Mouse (Mus musculus): ENCODE results near the gene Gga3. TPM values are rescaled to one million over a fixed set of nuclear protein-coding genes. Genes with fewer than 3 reads are reported as not detected.
"Not testable (repeated sequence)": the region's sequence is repeated elsewhere in the genome, so short reads cannot be mapped to it uniquely, and the experiment has no call there.

Gga3 gene
- total RNA-seq (2021) = 10 to 100 TPM; 57.0 to 69.8 TPM
- long read RNA-seq, experiment 1, partial matches to known transcripts = 4 of 15 reads
- long read RNA-seq, experiment 1, other reads (novel, unspliced or antisense) = 8 of 15 reads
- long read RNA-seq, experiment 2, partial matches to known transcripts = 7 of 21 reads
- long read RNA-seq, experiment 2, other reads (novel, unspliced or antisense) = 11 of 21 reads

GRCm38 (mm10) chr11:115603476-115604303 lies at the start of gene Gga3, which contains the start of gene Mrps7:
TSS of gene Gga3 (minus strand) at chr11:115604051.
TSS of gene Mrps7 (plus strand) at chr11:115603925.
- peak; percentile 89 to 92 for DNase-seq (ENCODE audit: low spot score in 2 of 2)

GRCm38 (mm10) chr11:115653194-115653593 lies 49.3 kb upstream of the Gga3 start:
- no peak for DNase-seq (ENCODE audit: low spot score in 2 of 2)

DNA sequence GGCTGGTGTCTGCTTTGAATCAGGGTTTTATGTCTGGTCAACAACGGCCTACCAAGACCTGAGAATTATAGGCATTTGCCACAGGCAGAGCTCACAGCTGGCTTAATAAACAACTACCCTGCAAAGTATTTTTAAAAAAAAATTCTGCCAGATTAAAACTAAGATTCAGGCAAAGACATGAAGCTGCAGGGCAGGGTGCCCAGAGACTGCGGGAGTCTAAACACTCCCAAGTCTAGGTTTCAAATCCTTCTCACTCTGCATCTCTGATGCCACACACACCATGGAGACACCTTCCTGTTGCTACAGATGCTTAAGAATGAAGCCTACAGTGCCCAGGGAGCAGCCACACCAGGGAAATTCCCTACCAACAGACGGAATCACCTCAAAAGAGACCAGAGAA lies 47.8 kb upstream of the Gga3 start:
- no peak for DNase-seq (ENCODE audit: low spot score in 2 of 2)

DNA sequence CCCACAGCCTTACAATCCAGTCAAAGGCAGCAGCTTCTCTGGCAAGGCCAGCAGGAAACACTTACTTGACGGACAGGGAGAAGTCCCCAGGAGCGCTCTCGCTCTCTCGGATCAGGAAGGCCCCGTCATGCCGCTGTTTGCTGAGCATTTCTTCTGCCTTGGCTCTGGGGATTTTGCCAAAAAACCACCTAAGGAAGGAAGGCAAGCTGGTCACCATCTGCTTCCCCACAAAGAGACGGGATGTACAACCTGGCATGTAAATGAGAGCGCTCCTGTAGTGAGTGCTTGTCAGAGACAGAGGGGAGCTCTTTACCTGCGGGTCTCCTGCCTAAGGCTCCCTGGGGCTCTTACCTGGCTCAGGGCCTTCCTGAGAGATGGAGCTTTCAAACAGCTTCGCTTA lies 45.9 kb upstream of the Gga3 start:
- no peak for DNase-seq (ENCODE audit: low spot score in 2 of 2)

DNA sequence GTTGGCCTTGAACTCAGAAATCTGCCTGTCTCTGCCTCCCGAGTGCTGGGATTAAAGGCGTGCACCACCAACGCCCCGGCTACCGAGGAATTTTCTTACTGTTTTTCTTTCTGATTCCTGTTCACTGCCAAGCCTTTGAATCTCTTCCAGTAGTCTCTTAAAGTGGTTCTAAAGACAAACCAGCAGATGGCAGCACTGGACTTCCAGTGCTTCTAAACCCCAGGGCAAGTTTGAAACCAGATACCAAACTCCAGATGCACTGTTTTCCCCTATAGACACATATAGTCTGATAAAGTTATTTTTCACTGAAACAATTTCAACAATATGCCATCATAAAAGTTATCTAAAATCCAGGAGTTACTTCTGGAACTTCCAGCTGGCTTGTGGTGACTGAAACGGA lies 43.6 kb upstream of the Gga3 start:
- peak; percentile 37 to 75 for DNase-seq (ENCODE audit: low spot score in 2 of 2)

GRCm38 (mm10) chr11:115646439-115646838 lies 42.6 kb upstream of the Gga3 start:
- DNase-seq (ENCODE audit: low spot score in 2 of 2) = no peak

DNA sequence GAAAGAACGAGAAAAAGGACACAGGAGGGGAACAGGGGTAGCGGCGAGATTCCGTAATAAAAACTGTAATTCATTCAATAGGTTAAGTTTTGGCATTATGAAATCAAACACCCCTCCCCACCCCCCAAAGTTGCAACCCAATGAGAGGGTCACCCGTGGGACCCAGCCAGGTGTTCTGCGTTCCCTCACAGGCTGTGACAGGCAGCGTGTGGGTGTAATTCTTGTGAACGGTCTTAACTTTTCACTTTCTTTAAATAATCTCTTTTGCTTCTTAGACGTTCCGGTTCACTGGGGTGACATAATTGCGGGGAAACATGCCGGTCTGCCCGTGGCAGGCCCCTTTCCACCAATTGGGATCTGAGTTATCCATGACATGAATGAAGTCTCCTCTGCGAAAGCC lies 41.6 kb upstream of the Gga3 start:
- DNase-seq (ENCODE audit: low spot score in 2 of 2) = not testable (repeated sequence)

DNA sequence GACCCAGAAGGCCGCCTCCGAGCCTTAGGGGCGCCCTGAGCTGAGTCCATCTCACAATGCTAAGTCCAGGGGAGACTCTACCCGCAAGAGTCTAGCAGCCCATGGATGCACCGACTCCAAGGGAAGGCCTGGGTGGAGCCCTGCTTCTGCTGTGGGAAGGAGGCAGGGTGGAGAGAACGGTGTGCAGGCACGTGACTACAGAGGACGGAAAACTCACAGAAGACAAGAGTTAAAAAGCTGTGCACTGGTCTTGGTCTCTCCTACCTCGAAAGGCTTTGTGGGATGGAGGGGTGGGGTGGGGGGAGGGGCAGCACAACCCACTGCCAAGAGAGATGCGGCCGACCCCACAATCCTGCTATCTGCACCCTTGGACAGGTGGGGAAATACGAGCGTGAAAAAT lies 40.5 kb upstream of the Gga3 start:
- DNase-seq (ENCODE audit: low spot score in 2 of 2) = no peak

DNA sequence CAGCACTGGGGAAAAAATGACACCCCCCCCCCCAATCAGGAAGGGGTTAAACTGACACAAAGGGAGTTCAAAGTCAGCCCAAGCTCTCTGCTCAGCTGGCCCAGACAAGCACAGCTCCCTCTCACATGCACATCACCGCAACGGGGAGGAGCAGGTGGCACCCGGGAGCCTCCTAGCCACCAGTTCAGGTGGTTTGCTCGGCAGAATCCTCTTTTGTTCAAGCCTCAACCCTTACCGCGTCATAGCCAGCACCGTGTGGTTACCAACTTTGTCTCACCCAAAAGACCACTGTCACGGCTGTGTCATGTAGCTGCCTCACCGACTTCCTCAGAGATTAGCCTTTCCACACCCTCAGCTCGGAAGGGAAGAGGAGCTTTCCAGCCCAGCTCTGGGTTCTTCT lies 39.4 kb upstream of the Gga3 start:
- no peak for DNase-seq (ENCODE audit: low spot score in 2 of 2)

DNA sequence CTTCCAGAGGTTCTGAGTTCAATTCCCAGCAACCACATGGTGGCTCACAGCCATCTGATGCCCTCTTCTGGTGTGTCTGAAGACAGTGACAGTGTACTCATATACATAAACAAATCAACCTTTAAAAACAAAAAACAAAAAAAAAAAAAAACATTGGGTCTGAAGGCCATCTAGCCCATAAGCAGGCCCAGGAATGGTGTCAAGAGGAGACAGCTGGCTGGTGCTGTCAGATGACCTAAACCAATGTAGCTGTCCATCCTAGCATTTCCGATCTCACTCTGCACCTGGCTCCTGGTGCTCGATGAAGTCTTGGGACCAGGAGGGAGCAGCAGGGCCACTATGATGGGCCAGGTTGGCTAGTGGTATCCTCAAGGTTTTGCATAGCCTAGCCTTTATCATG lies 38.9 kb upstream of the Gga3 start:
- DNase-seq (ENCODE audit: low spot score in 2 of 2) = no peak

DNA sequence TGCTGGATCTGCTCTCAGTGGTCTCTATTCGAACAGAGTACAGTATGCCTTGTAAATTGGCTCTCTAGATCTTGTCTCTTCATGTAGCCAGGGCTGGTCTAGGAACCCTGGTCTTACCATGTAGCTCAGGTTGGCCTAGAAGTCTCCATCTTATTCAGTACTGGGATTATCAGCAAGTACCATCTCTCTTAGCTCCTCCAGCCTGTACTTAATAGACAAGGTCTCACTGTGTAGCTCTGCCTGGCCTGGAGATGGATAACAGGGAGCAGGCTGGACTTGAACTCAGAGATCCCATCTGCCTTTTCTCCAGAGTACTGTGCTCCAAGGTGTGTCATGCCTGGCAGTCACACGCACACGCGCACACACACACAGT lies 37.8 kb upstream of the Gga3 start:
- DNase-seq (ENCODE audit: low spot score in 2 of 2) = no peak

DNA sequence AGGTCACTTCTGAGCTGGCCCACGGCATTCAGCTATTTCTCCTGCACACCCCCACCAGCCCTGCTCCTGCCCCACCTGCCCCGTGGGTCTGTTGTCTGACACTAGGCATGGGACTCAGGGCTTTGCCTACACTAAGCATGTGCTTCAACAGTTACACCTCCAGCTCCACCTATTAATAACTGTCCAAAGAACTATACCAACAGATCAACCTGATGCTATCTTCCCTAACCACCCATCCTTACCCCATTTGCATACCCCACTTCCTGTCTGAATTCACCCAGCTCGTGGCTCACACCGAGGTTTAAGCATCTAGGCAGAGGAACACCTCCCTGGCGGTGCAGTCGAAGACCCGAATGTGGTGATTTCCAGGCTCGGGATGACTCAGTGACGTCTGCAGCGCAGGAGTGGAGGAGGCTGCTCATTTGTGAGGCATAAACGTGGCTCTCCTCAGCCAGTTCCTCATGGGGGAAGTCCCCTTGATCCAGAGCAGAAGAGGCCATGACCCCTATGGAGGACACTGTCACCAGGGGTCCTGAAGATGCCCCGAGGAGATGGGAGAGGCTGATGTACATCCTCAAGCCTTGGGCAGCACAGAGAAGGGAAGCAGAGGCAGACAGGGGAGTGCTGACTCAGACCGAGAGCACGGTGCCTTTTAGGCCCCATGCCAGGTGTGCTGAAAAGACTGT lies 37.3 kb upstream of the Gga3 start:
- DNase-seq (ENCODE audit: low spot score in 2 of 2) = no peak

GRCm38 (mm10) chr11:115640311-115640828 lies 36.5 kb upstream of the Gga3 start:
- DNase-seq (ENCODE audit: low spot score in 2 of 2) = no peak

DNA sequence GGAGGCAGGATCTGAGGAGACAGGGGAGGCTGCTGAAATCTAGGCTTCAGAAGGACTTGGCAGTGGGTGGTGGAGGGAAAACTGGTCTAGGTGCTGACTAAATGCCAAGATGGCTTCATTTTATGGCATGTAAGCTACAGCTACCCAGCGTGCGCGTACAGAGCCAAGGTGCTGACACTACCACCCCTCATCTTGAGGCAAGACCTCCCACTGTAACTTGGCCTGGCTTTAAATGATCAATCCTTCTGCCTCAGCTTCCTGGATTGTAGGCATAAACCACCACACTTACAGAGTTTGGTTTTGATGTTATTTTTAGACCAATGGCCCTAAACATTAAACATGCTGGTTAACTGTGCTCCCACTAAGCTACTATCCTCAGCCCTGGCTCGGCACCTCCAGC lies 35.7 kb upstream of the Gga3 start:
- no peak for DNase-seq (ENCODE audit: low spot score in 2 of 2)

DNA sequence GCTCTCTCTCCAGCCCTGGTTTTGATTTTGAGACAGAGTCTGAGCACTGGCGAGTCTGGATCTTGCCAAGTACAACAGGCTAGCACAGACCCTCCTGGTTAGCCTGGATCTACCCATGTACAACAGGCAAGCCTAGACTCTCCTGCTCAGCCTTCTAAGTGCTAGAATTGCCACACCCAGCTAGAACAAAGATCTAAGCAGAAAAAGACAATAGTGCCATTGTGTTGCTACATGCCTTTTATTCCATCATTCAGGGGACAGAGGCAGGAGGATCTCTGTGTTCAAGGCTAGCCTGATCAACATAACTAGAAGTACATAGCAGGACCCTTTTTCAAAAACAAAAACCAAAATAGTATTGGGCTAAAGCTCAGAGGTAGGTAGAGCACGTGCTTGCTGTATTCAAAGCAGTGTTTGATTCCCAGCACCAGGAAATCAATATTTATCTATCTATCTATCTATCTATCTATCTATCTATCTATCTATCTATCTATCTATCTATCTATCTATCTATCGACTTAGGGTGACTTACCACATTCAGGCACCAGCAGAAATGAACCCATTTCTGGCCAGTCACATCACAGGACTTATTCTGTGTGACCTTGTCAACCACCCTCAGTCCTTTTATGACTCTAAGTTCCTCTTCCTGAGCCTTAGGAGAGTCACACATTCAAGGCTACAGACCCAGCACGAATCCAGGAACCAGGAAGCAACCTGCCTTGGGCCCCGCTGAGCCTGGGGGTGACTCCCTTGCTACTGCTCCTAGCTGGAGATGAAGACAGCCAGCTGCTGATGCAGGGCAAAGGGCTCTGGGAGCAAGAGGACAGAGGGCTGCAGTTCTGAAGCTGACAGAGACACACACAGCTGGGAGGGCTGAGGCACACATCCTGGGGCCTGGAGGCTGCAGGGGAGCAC lies 34.9 kb upstream of the Gga3 start:
- no peak for DNase-seq (ENCODE audit: low spot score in 2 of 2)

DNA sequence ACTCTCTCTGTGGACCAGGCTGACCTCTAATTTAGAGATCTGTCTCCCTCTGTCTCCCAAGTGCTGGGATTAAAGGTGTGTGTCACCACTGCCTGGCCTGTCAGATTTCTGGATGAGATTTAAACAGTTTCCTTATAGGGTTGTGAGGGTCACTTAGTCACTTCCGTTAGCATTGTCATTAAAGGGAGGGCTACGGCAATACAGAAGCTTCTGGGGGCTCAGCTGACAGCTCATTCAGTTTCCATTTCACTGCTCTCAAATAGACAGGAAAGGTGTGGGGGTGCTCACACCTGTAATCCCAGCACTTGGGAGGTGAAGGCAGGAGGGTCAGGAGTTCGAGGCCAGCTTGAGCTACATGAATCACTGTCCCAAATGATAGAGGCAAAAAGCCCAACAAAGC lies 33.1 kb upstream of the Gga3 start:
- no peak for DNase-seq (ENCODE audit: low spot score in 2 of 2)

DNA sequence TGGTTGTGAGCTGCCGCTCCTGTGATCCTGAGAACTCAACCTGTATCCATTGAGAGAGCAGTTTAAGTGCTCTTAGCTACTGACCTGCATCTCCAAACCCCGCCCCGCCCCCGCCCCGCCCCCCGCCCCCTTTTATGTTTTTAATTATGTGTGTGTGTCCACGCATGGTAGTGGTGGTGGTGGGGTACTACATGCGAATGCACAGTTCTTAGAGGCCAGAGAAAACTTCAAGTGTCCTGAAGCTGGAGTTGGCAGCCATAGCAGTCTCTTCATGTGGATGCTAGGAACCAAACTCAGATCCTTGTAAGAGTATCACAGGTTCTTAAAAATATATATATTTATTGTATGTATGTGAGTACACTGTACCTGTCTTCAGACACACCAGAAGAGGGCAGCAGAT lies 31.6 kb upstream of the Gga3 start:
- no peak for DNase-seq (ENCODE audit: low spot score in 2 of 2)

DNA sequence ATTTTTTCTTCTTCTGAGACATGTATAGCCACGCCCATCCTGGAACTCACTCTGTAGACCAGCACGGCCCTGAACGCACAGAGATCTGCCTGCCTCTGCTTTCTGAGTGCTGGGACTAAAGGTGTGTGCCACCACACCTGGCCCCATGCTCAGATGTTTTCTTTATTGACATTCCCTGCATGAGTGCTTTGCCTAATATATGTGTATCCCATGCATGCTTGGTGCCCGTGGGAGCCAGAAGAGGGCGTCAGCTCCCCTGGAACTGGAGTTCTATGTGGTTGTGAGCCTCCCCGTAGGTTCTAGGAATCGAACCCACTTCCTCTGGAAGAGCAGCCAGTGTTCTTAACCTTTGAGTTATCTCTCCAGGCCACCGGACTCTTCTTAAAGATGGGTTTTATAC lies 31.2 kb upstream of the Gga3 start:
- no peak for DNase-seq (ENCODE audit: low spot score in 2 of 2)

- DNase-seq (ENCODE audit: low spot score in 2 of 2) = no peak
Observed at GRCm38 (mm10) chr11:115634109-115634508, 30.3 kb upstream of the Gga3 start.

DNA sequence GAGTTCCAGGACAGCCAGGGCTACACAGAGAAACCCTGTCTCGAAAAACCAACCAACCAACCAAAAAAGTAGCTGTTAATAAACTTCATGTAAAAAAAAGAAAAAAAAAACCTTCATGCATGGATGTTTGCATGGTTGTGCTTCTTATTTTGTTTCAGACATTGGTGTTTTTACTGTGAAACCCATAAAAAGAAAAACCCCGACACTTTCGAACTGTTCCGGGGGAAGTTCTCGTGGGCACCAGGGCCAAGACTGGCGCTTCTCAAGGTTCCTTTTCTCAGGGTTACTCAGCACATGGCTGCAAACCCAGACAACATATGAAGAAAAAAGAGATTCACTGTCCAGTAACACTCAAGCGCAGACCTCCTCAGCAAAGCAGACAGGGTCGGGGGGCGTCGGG lies 29.0 kb upstream of the Gga3 start:
- no peak for DNase-seq (ENCODE audit: low spot score in 2 of 2)

- DNase-seq (ENCODE audit: low spot score in 2 of 2) = no peak
Observed at GRCm38 (mm10) chr11:115632247-115632646, 28.4 kb upstream of the Gga3 start.

Measured in layer of hippocampus, postnatal 14 days (tissue).